Mouse (Mus musculus): Measurements from ENCODE around the gene Rassf8. TPM values are rescaled to one million over a fixed set of nuclear protein-coding genes. Genes with fewer than 3 reads are reported as not detected.

Rassf8 gene
- total RNA-seq, 2 experiments from 2014 or later: 18.7 to 19.7 TPM

DNA sequence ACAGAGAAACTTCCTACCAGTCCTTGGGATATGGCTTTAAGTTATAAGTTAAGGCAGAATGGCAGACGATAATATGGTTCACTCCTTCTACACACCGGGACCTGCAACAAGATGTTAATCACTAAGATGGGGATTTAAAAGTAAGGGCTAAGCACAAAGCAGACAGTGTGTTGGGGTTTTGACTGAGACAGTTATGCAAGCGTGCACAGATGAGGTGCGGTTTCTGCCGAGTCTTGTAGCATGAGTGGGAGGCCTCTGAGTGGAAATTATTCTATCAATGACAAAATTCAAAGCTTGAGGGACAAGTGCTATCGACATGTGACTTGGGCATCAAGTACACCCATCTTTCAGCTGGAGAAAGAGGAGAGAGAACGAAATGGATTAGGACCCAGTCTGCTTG, 106.2 kb downstream of the Rassf8 start:
- intact Hi-C loops (cut with DNase I): no loop called here
- DNase-seq (ENCODE audit: low spot score in 2 of 2): no peak

GRCm38 (mm10) chr6:145853356-145854079, 107.0 kb downstream of the Rassf8 start:
- intact Hi-C loops (cut with DNase I): no loop called here
- no peak for DNase-seq (ENCODE audit: low spot score in 2 of 2)

DNA sequence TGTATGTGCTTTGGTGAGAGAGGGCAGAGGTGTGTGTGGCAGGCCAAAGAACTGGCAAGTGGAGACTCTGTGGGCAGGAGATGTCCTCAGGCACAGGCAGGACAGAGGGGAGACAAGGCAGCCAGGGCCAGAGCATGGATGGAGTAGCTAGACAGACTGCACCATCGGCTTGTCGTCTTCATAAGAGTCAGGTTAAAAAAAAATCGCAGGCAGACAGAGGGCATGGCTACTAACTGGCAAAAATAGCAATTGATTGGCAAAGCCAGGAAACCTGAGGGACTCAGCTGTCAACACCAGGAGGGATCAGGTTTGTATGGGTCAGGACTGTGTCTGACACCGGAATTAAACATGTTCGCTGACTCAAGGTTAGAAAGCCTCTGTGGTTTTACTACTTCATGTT, 108.2 kb downstream of the Rassf8 start:
- intact Hi-C loops (cut with DNase I): loop anchor here (1.0 kb wide), 1 partner anchor 11 kb away; the partner anchor contains the start of gene Bhlhe41
- DNase-seq (ENCODE audit: low spot score in 2 of 2): no peak

- DNase-seq (ENCODE audit: low spot score in 2 of 2): peak; percentile 98
- intact Hi-C loops (cut with DNase I): loop anchor here (1.0 kb wide), 1 partner anchor 9 kb away; the partner anchor contains the start of gene Bhlhe41
Observed at GRCm38 (mm10) chr6:145855720-145856551, 109.4 kb downstream of the Rassf8 start.

DNA sequence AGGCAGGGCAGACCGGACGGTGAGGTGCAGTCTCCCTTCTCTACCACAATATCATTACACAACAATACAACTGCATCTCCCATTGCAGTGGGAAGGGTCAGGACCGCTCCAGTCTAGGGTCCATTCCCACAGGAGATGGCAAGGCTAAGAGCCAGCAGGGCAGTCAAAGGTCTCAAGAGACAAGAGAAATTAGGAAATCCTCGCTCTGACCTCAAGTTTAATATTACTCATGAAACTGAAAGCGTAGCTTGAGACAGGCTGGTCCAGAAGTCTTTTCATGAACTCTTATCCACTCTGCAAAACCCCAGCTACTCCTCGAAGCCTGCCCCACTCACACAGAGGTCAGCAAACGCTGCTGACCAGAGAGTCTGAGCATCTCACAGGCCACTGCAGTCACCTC, 110.9 kb downstream of the Rassf8 start:
- intact Hi-C loops (cut with DNase I): no loop called here
- no peak for DNase-seq (ENCODE audit: low spot score in 2 of 2)

- DNase-seq (ENCODE audit: low spot score in 2 of 2): no peak
- intact Hi-C loops (cut with DNase I): no loop called here
Observed at GRCm38 (mm10) chr6:145858414-145858813, 111.9 kb downstream of the Rassf8 start.

GRCm38 (mm10) chr6:145860350-145860749, 113.8 kb downstream of the Rassf8 start:
- DNase-seq (ENCODE audit: low spot score in 2 of 2): no peak

GRCm38 (mm10) chr6:145861462-145862227, 115.1 kb downstream of the Rassf8 start:
- DNase-seq (ENCODE audit: low spot score in 2 of 2): no peak
- intact Hi-C loops (cut with DNase I): loop anchor here (10.0 kb wide), 1 partner anchor 713 kb away; the partner anchor contains the start of genes Fgfr1op2 and Ints13

More at GRCm38 (mm10) chr6:145860350-145860749, 113.8 kb downstream of the Rassf8 start:
- intact Hi-C loops (cut with DNase I): loop anchor here (10.0 kb wide), 1 partner anchor 714 kb away; the partner anchor contains the start of genes Fgfr1op2 and Ints13

- no peak for DNase-seq (ENCODE audit: low spot score in 2 of 2)
- intact Hi-C loops (cut with DNase I): loop anchor here (10.0 kb wide), 1 partner anchor 712 kb away; the partner anchor contains the start of genes Fgfr1op2 and Ints13
Observed at GRCm38 (mm10) chr6:145862321-145862720, 115.8 kb downstream of the Rassf8 start.

DNA sequence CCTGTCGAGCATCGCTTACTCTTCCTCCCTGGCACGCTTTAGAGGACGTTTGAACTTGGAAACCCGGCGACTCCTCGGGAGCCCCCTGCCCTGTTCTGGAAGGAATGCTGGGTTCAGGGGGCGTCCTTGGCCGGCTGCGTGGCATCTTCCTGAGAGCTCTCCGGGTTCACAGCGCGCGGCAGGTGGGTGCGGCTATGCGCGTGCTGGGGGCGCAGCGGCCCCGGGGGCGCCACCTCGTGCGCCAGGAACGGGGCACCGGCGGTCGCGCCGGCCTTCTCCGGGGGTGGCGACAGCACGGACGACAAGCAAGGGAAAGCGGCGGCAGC, 116.2 kb downstream of the Rassf8 start:
- DNase-seq (ENCODE audit: low spot score in 2 of 2): no peak
- intact Hi-C loops (cut with DNase I): loop anchor here (10.0 kb wide), 1 partner anchor 712 kb away; the partner anchor contains the start of genes Fgfr1op2 and Ints13

- intact Hi-C loops (cut with DNase I): loop anchor here (10.0 kb wide), 1 partner anchor 711 kb away; the partner anchor contains the start of genes Fgfr1op2 and Ints13
- DNase-seq (ENCODE audit: low spot score in 2 of 2): peak; percentile 82 to 91
Observed at GRCm38 (mm10) chr6:145863065-145863971, 116.8 kb downstream of the Rassf8 start.

DNA sequence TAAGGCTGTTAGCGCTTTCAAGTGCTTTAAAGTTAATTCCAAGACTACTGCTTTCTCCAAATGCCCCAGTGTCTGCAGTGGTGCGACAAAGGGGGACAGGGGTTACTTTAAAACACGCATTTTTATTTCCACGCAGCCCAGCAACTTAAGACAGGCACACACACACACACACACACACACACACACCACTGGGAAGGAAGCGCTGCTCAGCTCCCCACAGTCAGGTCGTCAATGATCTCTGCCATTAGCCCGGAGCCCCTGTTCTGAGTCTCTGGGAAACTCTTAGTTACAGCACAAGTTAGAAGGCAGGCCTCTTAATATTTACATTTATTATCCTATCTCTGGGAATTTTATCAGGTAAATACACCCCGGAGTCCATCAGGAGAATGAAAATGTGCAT, 117.6 kb downstream of the Rassf8 start:
- peak in 1 of 2 experiments; percentile 29 for DNase-seq (ENCODE audit: low spot score in 2 of 2)
- intact Hi-C loops (cut with DNase I): loop anchor here (10.0 kb wide), 1 partner anchor 711 kb away; the partner anchor contains the start of genes Fgfr1op2 and Ints13

DNA sequence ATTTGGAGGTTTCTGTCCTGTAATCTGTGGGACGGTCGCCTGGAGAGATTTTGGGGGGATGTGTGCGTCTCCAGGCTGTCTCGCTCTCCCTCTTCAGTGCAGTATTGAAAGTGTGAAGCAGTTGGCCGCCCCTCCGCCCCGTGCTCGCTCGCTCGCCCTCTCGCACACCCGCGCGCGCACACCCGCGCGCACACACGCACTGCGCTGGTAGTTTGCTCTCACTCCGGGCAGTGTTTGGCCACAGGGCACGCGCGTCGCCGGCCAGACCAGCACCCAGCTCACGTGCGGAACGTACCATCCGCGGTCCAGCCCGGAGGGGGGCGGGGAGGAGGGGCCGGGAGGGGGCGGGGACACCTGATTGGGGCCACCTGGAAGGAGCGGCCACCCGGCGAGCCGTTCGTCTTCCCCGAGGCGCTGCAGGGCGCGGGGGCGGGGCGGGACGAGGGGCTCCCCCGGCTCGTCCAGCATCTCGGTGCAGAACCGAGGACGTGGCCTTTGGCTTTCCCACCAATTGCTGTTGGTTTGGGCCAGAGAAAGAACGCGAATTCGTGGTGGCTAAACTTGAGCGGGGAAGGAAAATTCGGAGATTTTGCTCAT, 118.8 kb downstream of the Rassf8 start, which contains the start of gene Bhlhe41:
Gene Bhlhe41 (minus strand): TSS at position 270 of the 597 bp plus-strand sequence.
- intact Hi-C loops (cut with DNase I): loop anchor here (1.0 to 10.0 kb wide), 2 partner anchors 10 to 709 kb away; partner anchors contain the start of genes Fgfr1op2 and Ints13
- DNase-seq (ENCODE audit: low spot score in 2 of 2): peak; percentile 74 to 85

DNA sequence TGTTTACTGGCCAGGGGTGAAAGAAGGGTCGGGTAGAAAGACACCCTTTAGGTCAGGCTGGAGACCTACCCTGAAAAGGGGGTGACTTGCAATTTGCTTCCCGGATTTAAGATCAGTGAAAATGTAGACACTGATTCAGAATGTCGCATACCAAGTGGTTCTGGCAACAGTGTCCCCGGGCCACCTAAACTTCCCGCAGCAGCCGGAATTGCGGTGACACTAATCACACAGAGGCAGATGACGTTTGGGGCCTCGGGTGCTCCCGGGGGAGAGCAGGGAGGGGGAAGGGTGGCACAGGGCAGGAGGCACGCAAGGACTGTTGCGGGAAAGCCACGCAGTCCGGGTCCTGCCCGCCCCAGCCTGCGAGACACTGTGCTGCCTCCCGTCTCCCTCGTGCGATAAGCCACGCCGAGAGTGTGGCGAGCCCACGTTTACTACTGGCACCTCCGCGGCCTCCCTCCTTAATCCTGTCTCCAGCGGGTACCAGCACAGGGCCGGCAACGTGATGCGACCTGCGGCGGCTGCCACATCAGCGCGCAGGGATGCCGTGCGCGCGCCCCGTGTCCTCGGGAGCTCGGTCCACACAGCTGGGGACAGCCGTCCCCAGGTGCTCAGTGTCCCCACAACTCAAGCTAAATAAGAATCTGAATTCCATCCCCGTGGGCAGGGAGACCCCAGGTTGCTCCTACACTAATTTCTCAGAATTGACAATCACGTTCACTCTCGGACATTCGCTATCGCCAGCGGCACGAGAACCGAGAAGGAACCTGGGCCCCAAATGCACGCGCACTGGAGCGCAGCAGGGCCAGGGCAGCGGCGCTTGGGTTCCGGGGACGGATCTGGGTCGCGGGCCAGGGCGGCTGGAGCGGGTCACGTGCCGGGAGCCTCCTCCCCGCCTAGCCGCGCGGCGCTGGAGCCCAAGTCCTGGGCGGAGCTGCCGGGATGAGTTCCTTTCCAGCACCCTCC, 119.6 kb downstream of the Rassf8 start:
- intact Hi-C loops (cut with DNase I): loop anchor here (1.0 to 10.0 kb wide), 4 partner anchors 11 to 709 kb away; partner anchors contain the start of genes Fgfr1op2 and Ints13

GRCm38 (mm10) chr6:145867111-145867510, 120.6 kb downstream of the Rassf8 start:
- no peak for DNase-seq (ENCODE audit: low spot score in 2 of 2)
- intact Hi-C loops (cut with DNase I): loop anchor here (2.0 to 10.0 kb wide), 2 partner anchors 68 to 708 kb away; partner anchors contain the start of genes Fgfr1op2 and Ints13

More for the DNA sequence above, 119.6 kb downstream of the Rassf8 start:
- peak; percentile 87 to 88 for DNase-seq (ENCODE audit: low spot score in 2 of 2)

All from left cerebral cortex, postnatal 25 days (tissue).